Mouse (Mus musculus) heart, embryonic 16.5 days (tissue): ENCODE measurements at regions not wholly inside any gene's neighbourhood (a gene's known extent, or its start where the extent isn't known, plus 50 kb on each side); places are given as distances from the start of the nearest gene placed in this dataset.

Source experiments
- ATAC-seq: fragments of 200-750 bp; cut with Nextera tagmentation; replicated peaks from 2 replicates; pipeline ENCODE4 v1.8.0; 2017; ENCODE audit warnings: moderate number of reproducible peaks; ENCODE audit not compliant: insufficient read depth, low FRiP score; ENCODE audit errors: extremely low read depth
- H3K27ac ChIP-seq: fragments of 300-500 bp; sonication (generic); 2 replicates; pipeline ENCODE4 v1.5.1; 2014; ENCODE audit warnings: mild to moderate bottlenecking, low read length, control low read depth, moderate library complexity
- H3K27me3 ChIP-seq: fragments of 300-500 bp; sonication (generic); 2 replicates; pipeline ENCODE4 v1.6.1; 2014; ENCODE audit warnings: low read length, mixed read lengths; ENCODE audit not compliant: control insufficient read depth, insufficient read depth
- H3K36me3 ChIP-seq: fragments of 300-500 bp; sonication (generic); 2 replicates; pipeline ENCODE4 v1.6.1; 2014; ENCODE audit not compliant: control insufficient read depth, insufficient read depth
- H3K4me1 ChIP-seq: fragments of 300-500 bp; sonication (generic); 2 replicates; pipeline ENCODE4 v1.6.1; 2014; ENCODE audit warnings: low read length, mixed read lengths; ENCODE audit not compliant: control insufficient read depth, insufficient read depth
- H3K4me2 ChIP-seq: fragments of 300-500 bp; sonication (generic); 2 replicates; pipeline ENCODE4 v1.6.1; 2014; ENCODE audit warnings: low read depth, mild to moderate bottlenecking, control low read depth, low read length
- H3K4me3 ChIP-seq: fragments of 300-500 bp; sonication (generic); 2 replicates; pipeline ENCODE4 v1.5.1; 2014; ENCODE audit warnings: mild to moderate bottlenecking, control low read depth, low read length
- H3K9ac ChIP-seq: fragments of 300-500 bp; sonication (generic); 2 replicates; pipeline ENCODE4 v1.6.1; 2014; ENCODE audit warnings: low read length, control low read depth
- H3K9me3 ChIP-seq: fragments of 300-500 bp; sonication (generic); replicated peaks from 2 replicates; pipeline ENCODE4 v1.6.1; 2016; ENCODE audit warnings: low read length; ENCODE audit not compliant: control insufficient read depth
- WGBS: fragments of 180-500 bp; shearing (Covaris S2); extraction: QIAGEN DNeasy Blood & Tissue Kit; methylation state at CpG from one replicate; pipeline ENCODE4 v1.1.7; 2014; 5-methylcytosine and 5-hydroxymethylcytosine counted together

- Histone ChIP-seq H3K27ac (no peak overlapping the region), H3K36me3 (no peaks in the 10 kb centered on the region), H3K27me3 (no peaks in the 10 kb centered on the region), H3K9me3 (no peaks in the 10 kb centered on the region; the same call in 1 of the 2 replicates), H3K4me1 (no peaks in the 10 kb centered on the region), H3K4me3 (no peak overlapping the region), H3K4me2 (no peak overlapping the region), H3K9ac (no peak overlapping the region)
- no peak for ATAC-seq
These were observed 60.9 kb upstream of the Acyp2 start for GRCm38 (mm10) chr11:30710266-30710665.

GRCm38 (mm10) chr11:30720803-30721202, 50.7 kb upstream of the Psme4 start:
- no peak overlapping the region for H3K4me3 ChIP-seq
- H3K27ac ChIP-seq = peak overlapping the region; percentile 92
- peak; percentile 86 for ATAC-seq

More at GRCm38 (mm10) chr11:30720803-30721202, 50.7 kb upstream of the Psme4 start:
- Histone ChIP-seq H3K4me1 (peaks cover 5% of the 10 kb centered on the region; the same call in 1 of the 2 replicates), H3K9ac (no peak overlapping the region), H3K36me3 (no peaks in the 10 kb centered on the region), H3K4me2 (no peak overlapping the region), H3K27me3 (no peaks in the 10 kb centered on the region), H3K9me3 (no peaks in the 10 kb centered on the region)
- WGBS = 30% methylated on average over 1 of the region's 1 CpGs
